In genomic region chr14:59530801-59531200, GRCm38 (mm10) we compare ENCODE assay signal across 22 mouse cellular contexts.
DNase-seq lines count a peak whose midpoint lies in the region; ATAC-seq and TF ChIP-seq lines count a peak whose summit lies in the region.
"Had no signal": no experiment of that assay in that cellular context is flagged by ENCODE, and none has a peak within 500 bp of the region (broad histone marks: within the 10 kb centered on the region; RNA-seq: fewer than 3 reads in every experiment).

No protein-coding gene starts in this region.

- H3K27me3 ChIP-seq in lung, embryonic 14.5 days (ENCODE audit: insufficient read depth, low read length) = no peaks in the 10 kb centered on the region
- no peaks in the 10 kb centered on the region for H3K27me3 ChIP-seq in lung, embryonic 16.5 days (ENCODE audit: control insufficient read depth, insufficient read depth, low read depth, low read length)
- H3K27me3 ChIP-seq: embryonic facial prominence, embryonic 13.5 days; embryonic facial prominence, embryonic 15.5 days had no signal

- ATAC-seq in lung, embryonic 14.5 days (ENCODE audit: insufficient read depth) = no peak
- peak; percentile 23; the same call in 1 of the 2 replicates for ATAC-seq in lung, embryonic 16.5 days (ENCODE audit: low read depth)
- ATAC-seq: forebrain, embryonic 14.5 days had no signal

- 35% methylated on average over 1 of the region's 1 CpGs for WGBS in lung, embryonic 14.5 days
- 24% methylated on average over 1 of the region's 1 CpGs for WGBS in lung, embryonic 16.5 days

- no peak overlapping the region for H3K9ac ChIP-seq in lung, embryonic 14.5 days
- H3K9ac ChIP-seq in lung, embryonic 16.5 days (ENCODE audit: low read length) = no peak overlapping the region
- H3K9ac ChIP-seq: embryonic facial prominence, embryonic 13.5 days; embryonic facial prominence, embryonic 15.5 days; forebrain, embryonic 12.5 days had no signal

- no peak overlapping the region for H3K4me3 ChIP-seq in lung, embryonic 14.5 days (ENCODE audit: low read depth, low read length)
- H3K4me3 ChIP-seq in lung, embryonic 16.5 days (ENCODE audit: low read length) = no peak overlapping the region
- H3K4me3 ChIP-seq: embryonic facial prominence, embryonic 13.5 days; embryonic facial prominence, embryonic 15.5 days; erythroblast, embryonic 14.5 days; forebrain, embryonic 10.5 days; forebrain, embryonic 12.5 days had no signal

- 0 out of 2 replicates have a peak, but pooled peaks cover 3% of the 10 kb centered on the region for H3K4me1 ChIP-seq in lung, embryonic 14.5 days (ENCODE audit: insufficient read depth)
- H3K4me1 ChIP-seq in lung, embryonic 16.5 days (replicated peaks; ENCODE audit: control insufficient read depth, insufficient read depth, low read length) = peaks cover 9% of the 10 kb centered on the region; the same call in 1 of the 2 replicates
- H3K4me1 ChIP-seq: embryonic facial prominence, embryonic 13.5 days; embryonic facial prominence, embryonic 15.5 days; forebrain, embryonic 12.5 days had no signal

- H3K27ac ChIP-seq in lung, embryonic 14.5 days (ENCODE audit: low read depth) = peak overlapping the region; percentile 8; the same call in 1 of the 2 replicates
- peak overlapping the region; percentile 4; the same call in 1 of the 2 replicates for H3K27ac ChIP-seq in lung, embryonic 16.5 days (ENCODE audit: low read length)
- H3K27ac ChIP-seq: embryonic facial prominence, embryonic 13.5 days; embryonic facial prominence, embryonic 15.5 days; forebrain, embryonic 10.5 days; forebrain, embryonic 12.5 days had no signal

- no peak for TF ChIP-seq CTCF in lung, embryonic 14.5 days (IDR thresholded peaks at IDR 0.05; ENCODE audit: low read depth)

- peak; percentile 44 for DNase-seq in lung, embryonic 14.5 days
- DNase-seq in lung, postnatal 25 days (ENCODE audit: low spot score) = no peak
- DNase-seq in lung, postnatal 36 days = no peak
- peak; percentile 37 for DNase-seq in lung, postnatal 10 days
- DNase-seq in lung, postnatal 14 days = no peak
- DNase-seq: adrenal gland, adult 2 months; adrenal gland, postnatal 10 days; adrenal gland, postnatal 25 days; cerebellum, adult 11 months; cerebellum, adult 18-20 months; cerebellum, adult 8-10 months; cerebellum, adult 9-11 months; cerebellum, postnatal 14 days; cerebellum, postnatal 36 days; embryo, embryonic 11 days had no signal

- no peak overlapping the region for H3K4me2 ChIP-seq in lung, embryonic 14.5 days
- H3K4me2 ChIP-seq in lung, embryonic 16.5 days (ENCODE audit: low read depth, low read length) = no peak overlapping the region
- H3K4me2 ChIP-seq: embryonic facial prominence, embryonic 13.5 days; embryonic facial prominence, embryonic 15.5 days; forebrain, embryonic 12.5 days had no signal

- peaks cover 3% of the 10 kb centered on the region; the same call in 1 of the 2 replicates for H3K36me3 ChIP-seq in lung, embryonic 14.5 days (ENCODE audit: insufficient read depth)
- H3K36me3 ChIP-seq in lung, embryonic 16.5 days (ENCODE audit: control insufficient read depth, insufficient read depth, low read length) = no peaks in the 10 kb centered on the region
- H3K36me3 ChIP-seq: embryonic facial prominence, embryonic 13.5 days; embryonic facial prominence, embryonic 15.5 days; forebrain, embryonic 10.5 days; forebrain, embryonic 12.5 days had no signal

- no peaks in the 10 kb centered on the region for H3K9me3 ChIP-seq in lung, embryonic 14.5 days (ENCODE audit: low read depth, low read length)
- H3K9me3 ChIP-seq in lung, embryonic 16.5 days (ENCODE audit: control insufficient read depth, low read length) = no peaks in the 10 kb centered on the region
- H3K9me3 ChIP-seq: embryonic facial prominence, embryonic 13.5 days; embryonic facial prominence, embryonic 15.5 days; forebrain, embryonic 10.5 days; forebrain, embryonic 12.5 days had no signal

Comparison
In these comparisons a context has a peak if more than half of its experiments do, and no peak if none do; other contexts are left out.
1. DNase-seq: peak in lung, embryonic 14.5 days (single experiment) and lung, postnatal 10 days (single experiment); none in lung, postnatal 25 days (single experiment), lung, postnatal 36 days (single experiment) and lung, postnatal 14 days (single experiment).